Mouse (Mus musculus) cerebellum, postnatal 10 days (tissue): ENCODE measurements around the gene Acmsd.

Source experiments
- DNase-seq, 2 experiments: peaks; one replicate each; pipeline ENCODE4 v3.0.0; 2021; ENCODE audit warnings: mixed read lengths in 2 of 2

Gene Acmsd

DNA sequence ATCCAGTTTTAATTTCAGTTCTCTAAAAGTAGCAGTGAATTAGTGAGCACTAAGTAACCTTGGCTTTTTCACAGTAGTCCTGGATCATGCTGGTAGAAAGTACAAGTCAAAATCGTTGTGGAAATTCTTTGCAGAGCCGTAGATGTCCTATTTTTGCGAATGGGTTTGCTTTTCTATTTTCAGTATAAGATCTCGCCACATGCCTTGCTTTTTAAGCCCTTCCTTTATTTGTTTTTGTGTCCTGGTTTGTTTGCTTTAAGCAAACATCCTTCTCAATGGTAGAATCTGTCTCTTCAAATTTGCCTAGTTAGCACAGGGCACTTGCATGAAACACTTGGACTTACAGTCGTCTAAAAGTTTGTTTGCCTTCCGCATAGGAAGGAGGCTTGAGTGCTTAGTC, 47.0 kb downstream of the Acmsd start:
- no peak for DNase-seq

DNA sequence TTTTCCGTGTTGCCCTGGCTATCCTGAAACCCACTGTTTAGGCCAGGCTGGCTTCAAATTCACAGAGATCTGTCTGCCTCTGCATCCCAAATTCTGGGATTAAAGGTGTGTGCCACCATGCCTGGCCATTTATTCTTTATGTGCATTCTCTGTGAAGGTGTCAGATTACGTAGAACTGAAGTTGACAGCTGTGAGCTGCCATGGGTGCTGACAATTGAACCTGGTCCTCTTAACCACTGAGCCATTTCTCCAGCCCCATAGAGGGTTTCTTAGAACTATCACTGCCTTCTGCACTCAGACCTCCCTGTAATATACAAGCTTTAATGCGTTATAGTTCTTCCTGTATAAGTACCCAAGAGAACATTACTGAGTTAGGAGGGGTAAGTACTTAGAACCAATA, 49.4 kb downstream of the Acmsd start:
- no peak for DNase-seq

DNA sequence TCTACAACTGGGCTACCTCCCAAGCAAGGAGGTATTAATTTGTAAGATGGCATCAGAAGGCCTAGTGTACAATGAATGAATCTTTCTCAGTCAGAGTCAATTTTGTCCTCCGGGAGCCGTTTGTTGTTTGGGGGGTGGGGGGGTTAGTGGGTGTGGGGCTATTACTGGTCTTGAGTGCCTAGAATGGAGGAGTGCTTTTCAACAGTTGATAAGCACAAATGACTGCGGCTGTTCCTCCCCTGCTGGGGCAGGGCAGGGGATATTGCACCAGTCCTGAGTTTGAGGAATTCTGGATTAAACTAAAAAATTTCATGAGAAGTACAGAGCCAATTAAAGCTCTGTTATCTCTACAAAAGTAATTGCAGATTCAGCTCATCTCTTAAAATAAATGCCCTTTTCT, 50.9 kb downstream of the Acmsd start:
- no peak for DNase-seq

DNA sequence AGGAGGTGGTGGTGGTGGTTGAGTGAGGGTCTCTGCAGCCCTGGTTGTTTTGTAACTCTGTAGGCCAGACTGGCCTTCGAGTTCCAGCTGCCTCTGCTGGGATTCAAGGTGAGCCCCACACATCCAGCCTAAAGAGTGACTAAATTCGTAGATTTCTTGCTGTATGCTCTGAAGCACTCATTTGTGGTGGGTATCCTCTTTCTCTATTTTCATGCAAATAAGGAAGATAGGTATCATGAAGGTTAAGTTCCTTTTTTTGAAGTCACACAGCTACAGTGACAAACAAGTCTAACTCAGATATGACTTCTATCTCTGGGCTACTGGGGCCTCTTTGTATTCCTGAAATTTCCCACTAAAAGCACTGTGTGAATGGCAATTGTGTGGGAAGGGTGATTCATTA, 51.6 kb downstream of the Acmsd start:
- no peak for DNase-seq

DNA sequence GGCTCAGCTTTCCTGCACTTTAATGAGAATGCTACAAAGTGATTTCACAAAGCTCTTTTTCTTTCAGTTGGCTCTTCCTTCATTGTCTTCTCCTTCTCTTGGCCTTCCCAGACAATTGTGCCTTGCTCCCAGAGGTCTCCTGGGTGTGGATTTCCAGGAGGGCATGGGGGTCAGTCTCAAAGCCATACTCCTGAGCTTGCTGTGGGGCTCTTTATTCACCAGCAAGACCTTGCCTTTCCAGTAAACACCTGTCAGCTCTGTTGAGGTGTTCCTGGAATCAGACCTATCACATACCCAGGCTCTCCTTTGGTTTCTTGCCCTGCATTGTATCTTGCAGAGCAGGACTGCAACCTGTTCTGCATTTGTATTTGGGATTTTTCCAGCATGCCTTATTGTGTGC, 54.6 kb downstream of the Acmsd start:
- no peak for DNase-seq

DNA sequence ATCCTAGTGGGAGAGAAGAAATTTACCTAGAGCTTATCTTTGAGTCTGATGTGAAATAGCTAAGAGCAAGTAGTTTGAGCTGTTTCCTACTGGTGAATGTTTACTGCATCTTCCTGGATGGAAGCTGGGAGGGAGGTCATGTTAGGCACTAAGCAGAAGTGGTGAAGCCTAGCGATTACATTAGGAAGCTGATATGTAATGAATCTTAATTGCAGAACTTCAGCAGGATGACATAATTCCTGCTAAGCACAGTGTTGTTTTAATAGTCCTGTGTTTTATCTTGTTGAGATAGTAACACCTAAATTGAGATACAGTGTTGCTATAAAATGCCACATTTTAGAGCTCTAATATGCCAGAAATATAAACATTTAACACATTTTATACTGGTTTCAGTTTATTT, 56.7 kb downstream of the Acmsd start:
- no peak for DNase-seq

DNA sequence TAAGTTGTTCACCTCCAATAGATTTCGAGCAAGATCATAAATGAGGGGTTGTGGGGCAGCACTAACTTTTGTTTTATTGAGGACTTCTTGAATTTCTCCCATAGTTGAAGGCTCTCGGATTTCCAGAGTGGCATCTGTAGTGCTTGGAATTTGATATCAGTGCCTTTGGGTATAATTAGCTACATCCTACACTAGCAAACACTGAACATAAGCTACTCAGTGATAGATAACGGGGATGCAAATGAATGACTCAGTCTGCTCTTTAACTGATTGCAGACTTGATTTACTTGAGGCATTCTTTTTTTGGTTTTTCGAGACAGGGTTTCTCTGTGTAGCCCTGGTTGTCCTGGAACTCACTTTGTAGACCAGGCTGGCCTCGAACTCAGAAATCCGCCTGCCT, 59.7 kb downstream of the Acmsd start:
- no peak for DNase-seq

DNA sequence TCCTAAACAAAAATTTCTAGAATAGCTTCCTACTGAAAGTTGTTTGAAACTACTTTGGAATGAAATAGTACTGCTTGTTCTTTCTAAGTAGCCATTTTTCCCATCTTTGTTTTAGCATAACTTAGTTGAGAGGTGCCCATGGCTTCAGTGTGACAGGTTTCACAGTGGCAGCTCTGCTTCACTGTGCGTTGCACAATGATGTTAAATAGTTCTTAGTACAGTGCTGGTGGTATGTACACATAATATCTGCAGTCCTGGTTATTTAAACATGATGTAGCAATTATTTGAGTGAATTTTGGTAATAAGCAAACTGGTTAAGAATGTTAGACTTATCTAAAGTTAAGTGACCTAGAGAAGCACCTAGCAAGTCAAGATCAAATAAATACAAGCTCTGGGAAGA, 64.2 kb downstream of the Acmsd start:
- DNase-seq = no peak

DNA sequence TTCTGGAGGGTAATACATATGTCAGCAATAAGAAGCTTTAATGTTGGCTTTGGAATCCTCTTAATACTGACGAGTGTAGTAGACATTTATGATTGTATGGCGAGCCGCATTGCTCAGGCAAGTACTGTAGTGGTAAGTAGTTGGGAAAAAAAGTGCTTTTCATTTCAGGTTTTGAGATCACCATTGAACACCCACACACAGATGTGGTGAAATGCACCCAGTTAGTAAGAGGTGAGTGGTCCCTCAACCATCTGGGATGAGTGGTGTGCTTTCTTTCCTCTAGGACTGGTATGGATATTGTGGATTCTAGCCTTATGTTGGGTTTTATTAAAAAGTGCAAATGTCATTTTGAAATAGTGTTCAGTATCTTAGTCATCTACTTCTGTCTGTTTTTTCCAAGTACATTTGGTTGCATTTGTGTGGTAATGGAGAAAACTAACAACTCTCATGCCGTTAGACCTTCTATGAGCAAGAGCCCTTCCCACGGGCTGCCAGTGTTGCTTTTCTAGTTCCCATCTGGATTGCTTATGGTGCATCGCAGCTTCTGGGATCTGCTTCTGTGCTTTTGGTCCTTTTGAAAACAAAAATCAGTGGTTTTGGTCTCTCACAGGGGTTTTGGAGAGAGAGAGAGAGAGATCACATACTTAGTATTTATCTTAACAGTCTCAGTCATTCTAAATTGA, 66.0 kb downstream of the Acmsd start:
- DNase-seq = no peak

DNA sequence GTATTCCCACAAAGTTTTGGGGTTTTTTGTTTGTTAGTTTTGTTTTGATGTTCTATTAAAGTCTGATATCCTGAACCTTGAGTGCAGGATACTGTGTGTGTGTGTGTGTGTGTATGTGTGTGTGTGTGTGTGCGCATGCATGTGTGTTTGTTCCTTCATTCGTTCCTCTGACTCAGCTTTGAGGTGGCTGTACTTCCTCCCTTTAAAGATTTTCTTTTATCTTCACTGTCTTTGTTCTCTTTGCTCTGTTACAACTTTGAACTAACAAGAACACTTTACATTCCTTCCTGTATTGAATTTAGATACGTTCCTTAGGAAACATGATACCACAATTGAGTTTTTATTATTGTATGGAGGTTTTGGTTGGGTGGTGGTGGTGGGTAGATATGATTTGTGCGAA, 67.1 kb downstream of the Acmsd start:
- DNase-seq = no peak

DNA sequence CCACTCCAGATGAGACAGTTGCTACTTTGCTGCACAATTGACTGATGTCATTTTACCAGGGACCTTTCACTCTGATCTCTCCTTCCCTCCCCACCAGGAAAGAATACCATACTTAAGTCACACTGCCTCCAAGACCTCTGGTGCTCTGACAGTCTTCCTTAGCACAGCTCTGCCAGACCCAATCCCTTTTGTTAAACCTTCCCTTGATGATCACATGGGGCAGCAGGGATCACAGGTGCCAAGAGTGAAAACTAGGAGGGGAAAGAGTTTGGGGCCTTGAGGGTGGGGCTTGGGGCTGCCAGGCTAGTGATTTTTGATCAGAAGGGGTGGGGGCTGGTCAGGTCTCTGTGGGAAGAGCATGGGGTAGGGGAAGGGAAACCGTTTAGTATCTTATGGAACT, 67.5 kb downstream of the Acmsd start:
- DNase-seq = no peak

DNA sequence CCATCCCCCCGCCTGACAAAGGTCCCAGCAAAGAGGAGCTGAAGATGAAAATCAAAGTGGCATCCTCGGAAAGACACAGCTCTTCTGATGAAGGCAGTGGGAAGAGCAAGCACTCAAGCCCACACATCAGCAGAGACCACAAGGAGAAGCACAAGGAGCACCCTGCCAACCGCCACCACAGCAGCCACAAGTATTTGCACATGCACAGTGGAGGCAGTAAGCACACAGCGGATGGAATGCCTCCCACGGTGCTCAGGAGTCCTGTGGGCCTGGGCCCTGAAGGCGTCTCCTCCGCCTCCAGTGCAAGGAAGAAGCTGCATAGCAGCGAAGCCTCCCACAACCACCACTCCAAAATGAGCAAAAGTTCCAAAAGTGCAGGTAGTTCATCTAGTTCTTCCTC, 73.7 kb downstream of the Acmsd start:
- no peak for DNase-seq

DNA sequence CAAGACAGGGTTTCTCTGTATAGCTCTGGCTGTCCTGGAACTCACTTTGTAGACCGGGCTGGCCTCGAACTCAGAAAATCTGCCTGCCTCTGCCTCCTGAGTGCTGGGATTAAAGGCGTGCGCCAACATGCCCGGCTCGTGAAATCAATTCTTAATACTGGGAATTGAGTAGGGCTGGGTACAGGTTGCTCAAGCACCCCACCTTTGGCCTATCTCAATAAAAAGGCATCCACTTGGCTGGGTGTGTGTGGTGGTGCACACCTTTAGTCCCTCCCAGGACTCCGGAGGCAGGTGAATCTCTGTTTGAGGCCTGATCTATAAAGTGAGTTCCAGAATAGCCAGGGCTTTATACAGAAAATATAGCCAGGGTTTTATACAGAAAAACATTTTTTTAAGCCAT, 79.5 kb downstream of the Acmsd start:
- DNase-seq = no peak

DNA sequence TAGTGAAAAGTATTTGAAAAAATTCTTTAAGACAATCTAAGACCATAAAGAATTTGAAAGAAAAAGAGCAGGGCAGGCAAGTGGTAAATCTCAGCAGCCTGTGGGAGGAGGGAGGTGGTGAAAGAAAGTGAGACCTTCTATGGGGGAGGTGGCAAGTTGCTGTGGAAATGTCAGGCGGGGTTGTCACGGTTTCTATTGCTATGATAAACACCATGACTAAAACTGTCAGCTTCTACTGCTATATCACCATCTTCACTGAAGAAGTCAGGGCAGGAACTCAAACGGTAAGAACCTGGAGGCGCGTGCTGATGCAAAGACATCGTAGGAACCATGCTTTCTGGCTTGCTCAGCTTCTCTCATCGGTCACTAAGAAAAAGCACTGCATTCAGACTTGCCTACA, 83.7 kb downstream of the Acmsd start:
- DNase-seq = no peak

DNA sequence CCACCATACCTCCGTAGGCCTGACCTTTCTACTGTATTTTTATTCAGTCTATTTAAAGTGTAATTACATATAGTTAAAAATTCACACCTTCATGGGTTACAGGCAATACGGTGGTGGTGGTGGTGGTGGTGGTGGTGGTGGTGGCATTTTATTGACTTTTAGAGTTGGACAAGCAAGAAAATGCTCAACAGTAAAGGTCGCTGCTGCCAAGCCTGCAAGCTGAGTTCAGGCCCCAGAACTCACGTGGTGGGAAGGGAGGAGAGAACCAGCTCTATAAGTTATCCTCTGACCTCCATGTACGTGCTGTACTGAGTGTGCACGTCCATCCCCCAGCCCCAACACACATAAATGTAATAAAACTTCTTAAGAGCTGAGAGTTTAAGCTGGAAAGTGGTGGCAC, 87.2 kb downstream of the Acmsd start:
- DNase-seq = no peak
